Mouse (Mus musculus): ENCODE data around the gene Ppie. TPM values are rescaled to one million over a fixed set of nuclear protein-coding genes. Genes with fewer than 3 reads are reported as not detected.
"Not testable (repeated sequence)": the region's sequence is repeated elsewhere in the genome, so short reads cannot be mapped to it uniquely, and the experiment has no call there.

The Ppie gene
- polyA plus RNA-seq, 1 experiment: 10.7 TPM

- no peaks in the 10 kb centered on the region for H3K36me3 ChIP-seq (ENCODE audit: control insufficient read depth, insufficient read depth, low read length)
- no peak overlapping the region for H3K4me3 ChIP-seq (ENCODE audit: low read depth, low read length)
- peaks cover 3% of the 10 kb centered on the region; the same call in 1 of the 2 replicates for H3K27me3 ChIP-seq (ENCODE audit: control insufficient read depth, insufficient read depth, low read length)
- no peak overlapping the region for H3K27ac ChIP-seq (ENCODE audit: insufficient read depth, low read depth, low read length)
- H3K4me1 ChIP-seq (ENCODE audit: control insufficient read depth, insufficient read depth, insufficient read length, low read length): no peaks in the 10 kb centered on the region
- WGBS: 7% methylated on average over 15 of the region's 15 CpGs
- TF ChIP-seq POLR2A (IDR thresholded peaks at IDR 0.05; ENCODE audit: low read depth, low read length) (no peak), CTCF (IDR thresholded peaks at IDR 0.05; ENCODE audit: extremely low read depth, insufficient read length, insufficient replicate concordance, low read depth, low read length) (no peak)
Measured at GRCm38 (mm10) chr4:123162305-123162917, 22.7 kb upstream of the Ppie start.

GRCm38 (mm10) chr4:123161251-123161650 is 21.5 kb upstream of the Ppie start:
- not testable (repeated sequence) for H3K4me3 ChIP-seq (ENCODE audit: low read depth, low read length); H3K27me3 ChIP-seq (ENCODE audit: control insufficient read depth, insufficient read depth, low read length); H3K36me3 ChIP-seq (ENCODE audit: control insufficient read depth, insufficient read depth, low read length); H3K27ac ChIP-seq (ENCODE audit: insufficient read depth, low read depth, low read length); H3K4me1 ChIP-seq (ENCODE audit: control insufficient read depth, insufficient read depth, insufficient read length, low read length)
- 76% methylated on average over 3 of the region's 3 CpGs for WGBS

DNA sequence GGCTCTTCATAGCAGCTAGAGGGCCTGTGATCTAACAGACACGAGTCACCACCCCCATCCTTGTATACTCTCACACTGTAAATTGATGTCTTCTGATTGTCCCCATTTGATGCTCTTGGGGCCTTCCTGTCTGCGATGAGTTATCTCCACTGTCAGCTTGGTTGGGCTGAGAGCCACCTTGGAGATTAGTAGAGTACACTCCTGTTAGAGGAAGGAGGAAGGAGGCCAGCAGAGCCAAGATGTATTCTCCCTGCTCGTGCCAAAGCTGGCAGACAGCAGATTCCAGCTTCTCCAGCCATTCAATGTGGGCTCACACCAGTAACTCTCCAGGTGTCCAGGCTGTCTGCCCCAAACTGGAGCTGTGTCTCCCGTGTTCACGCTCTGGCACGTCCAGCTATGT is 20.8 kb upstream of the Ppie start:
- Histone ChIP-seq H3K36me3 (ENCODE audit: control insufficient read depth, insufficient read depth, low read length) (no peaks in the 10 kb centered on the region), H3K27ac (ENCODE audit: insufficient read depth, low read depth, low read length) (no peak overlapping the region), H3K4me1 (ENCODE audit: control insufficient read depth, insufficient read depth, insufficient read length, low read length) (peaks cover 7% of the 10 kb centered on the region; the same call in 1 of the 2 replicates), H3K4me3 (ENCODE audit: low read depth, low read length) (no peak overlapping the region), H3K27me3 (ENCODE audit: control insufficient read depth, insufficient read depth, low read length) (peaks cover 3% of the 10 kb centered on the region; the same call in 1 of the 2 replicates)
- WGBS: 74% methylated on average over 6 of the region's 6 CpGs
- no peak for TF ChIP-seq CTCF (IDR thresholded peaks at IDR 0.05; ENCODE audit: extremely low read depth, insufficient read length, insufficient replicate concordance, low read depth, low read length)
- TF ChIP-seq POLR2A (IDR thresholded peaks at IDR 0.05; ENCODE audit: low read depth, low read length): no peak

GRCm38 (mm10) chr4:123155840-123156239 is 16.1 kb upstream of the Ppie start:
- Histone ChIP-seq H3K36me3 (ENCODE audit: control insufficient read depth, insufficient read depth, low read length) (no peaks in the 10 kb centered on the region), H3K4me1 (ENCODE audit: control insufficient read depth, insufficient read depth, insufficient read length, low read length) (peaks cover 9% of the 10 kb centered on the region; the same call in 1 of the 2 replicates), H3K4me3 (ENCODE audit: low read depth, low read length) (no peak overlapping the region), H3K27ac (ENCODE audit: insufficient read depth, low read depth, low read length) (no peak overlapping the region), H3K27me3 (ENCODE audit: control insufficient read depth, insufficient read depth, low read length) (no peaks in the 10 kb centered on the region)
- no peak for TF ChIP-seq POLR2A (IDR thresholded peaks at IDR 0.05; ENCODE audit: low read depth, low read length)
- no peak for TF ChIP-seq CTCF (IDR thresholded peaks at IDR 0.05; ENCODE audit: extremely low read depth, insufficient read length, insufficient replicate concordance, low read depth, low read length)

GRCm38 (mm10) chr4:123155427-123155826 is 15.7 kb upstream of the Ppie start:
- TF ChIP-seq POLR2A (IDR thresholded peaks at IDR 0.05; ENCODE audit: low read depth, low read length) (no peak), CTCF (IDR thresholded peaks at IDR 0.05; ENCODE audit: extremely low read depth, insufficient read length, insufficient replicate concordance, low read depth, low read length) (no peak)

DNA sequence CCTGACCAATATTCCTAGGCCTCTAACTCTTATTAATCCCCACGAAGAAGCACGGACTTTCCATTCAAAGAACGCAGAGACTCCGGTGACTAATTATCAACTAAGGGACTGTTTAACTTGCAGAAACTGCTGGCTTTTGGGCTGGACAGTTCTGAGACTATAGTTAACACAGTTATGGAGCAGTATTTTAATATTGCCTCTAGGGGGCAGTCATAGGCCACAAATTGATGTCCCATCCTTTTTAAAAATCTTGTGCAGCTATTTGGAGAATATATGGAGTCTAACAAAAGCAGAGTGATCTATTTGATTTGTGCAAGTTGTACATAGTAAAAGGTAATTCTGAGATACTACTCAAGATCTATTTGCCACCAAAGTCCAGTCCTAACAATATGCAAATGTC is 15.3 kb upstream of the Ppie start:
- 5% methylated on average over 4 of the region's 4 CpGs for WGBS
- TF ChIP-seq POLR2A (IDR thresholded peaks at IDR 0.05; ENCODE audit: low read depth, low read length) (no peak), CTCF (IDR thresholded peaks at IDR 0.05; ENCODE audit: extremely low read depth, insufficient read length, insufficient replicate concordance, low read depth, low read length) (no peak)

More at GRCm38 (mm10) chr4:123155427-123155826, 15.7 kb upstream of the Ppie start:
- WGBS: 23% methylated on average over 2 of the region's 2 CpGs
- Histone ChIP-seq H3K27me3 (ENCODE audit: control insufficient read depth, insufficient read depth, low read length) (no peaks in the 10 kb centered on the region), H3K4me3 (ENCODE audit: low read depth, low read length) (no peak overlapping the region), H3K27ac (ENCODE audit: insufficient read depth, low read depth, low read length) (no peak overlapping the region), H3K36me3 (ENCODE audit: control insufficient read depth, insufficient read depth, low read length) (no peaks in the 10 kb centered on the region), H3K4me1 (ENCODE audit: control insufficient read depth, insufficient read depth, insufficient read length, low read length) (peaks cover 9% of the 10 kb centered on the region; the same call in 1 of the 2 replicates)

GRCm38 (mm10) chr4:123152976-123153375 is 13.2 kb upstream of the Ppie start:
- no peak for TF ChIP-seq POLR2A (IDR thresholded peaks at IDR 0.05; ENCODE audit: low read depth, low read length)
- TF ChIP-seq CTCF (IDR thresholded peaks at IDR 0.05; ENCODE audit: extremely low read depth, insufficient read length, insufficient replicate concordance, low read depth, low read length): no peak
- 64% methylated on average over 5 of the region's 5 CpGs for WGBS

More for the DNA sequence above, 15.3 kb upstream of the Ppie start:
- Histone ChIP-seq H3K27ac (ENCODE audit: insufficient read depth, low read depth, low read length) (no peak overlapping the region), H3K4me3 (ENCODE audit: low read depth, low read length) (no peak overlapping the region), H3K27me3 (ENCODE audit: control insufficient read depth, insufficient read depth, low read length) (no peaks in the 10 kb centered on the region), H3K4me1 (ENCODE audit: control insufficient read depth, insufficient read depth, insufficient read length, low read length) (peaks cover 9% of the 10 kb centered on the region; the same call in 1 of the 2 replicates), H3K36me3 (ENCODE audit: control insufficient read depth, insufficient read depth, low read length) (no peaks in the 10 kb centered on the region)

More at GRCm38 (mm10) chr4:123152976-123153375, 13.2 kb upstream of the Ppie start:
- peaks cover 9% of the 10 kb centered on the region; the same call in 1 of the 2 replicates for H3K4me1 ChIP-seq (ENCODE audit: control insufficient read depth, insufficient read depth, insufficient read length, low read length)
- H3K27ac ChIP-seq (ENCODE audit: insufficient read depth, low read depth, low read length): no peak overlapping the region
- no peaks in the 10 kb centered on the region for H3K27me3 ChIP-seq (ENCODE audit: control insufficient read depth, insufficient read depth, low read length)
- no peak overlapping the region for H3K4me3 ChIP-seq (ENCODE audit: low read depth, low read length)
- H3K36me3 ChIP-seq (ENCODE audit: control insufficient read depth, insufficient read depth, low read length): no peaks in the 10 kb centered on the region

All from small intestine, adult 2 months (tissue).